Mouse (Mus musculus) NIH3T3 (cell line): ENCODE measurements around the gene Zfp882.
A peak's percentile ranks its signal among the peaks of the same experiment; 100 is the strongest.
"Not testable (repeated sequence)": the region's sequence is repeated elsewhere in the genome, so short reads cannot be mapped to it uniquely, and the experiment has no call there.

Experiments
- DNase-seq: peaks from one replicate; pipeline ENCODE4 v3.0.0-alpha.2; 2012; ENCODE audit warnings: low read depth

Zfp882 gene

DNA sequence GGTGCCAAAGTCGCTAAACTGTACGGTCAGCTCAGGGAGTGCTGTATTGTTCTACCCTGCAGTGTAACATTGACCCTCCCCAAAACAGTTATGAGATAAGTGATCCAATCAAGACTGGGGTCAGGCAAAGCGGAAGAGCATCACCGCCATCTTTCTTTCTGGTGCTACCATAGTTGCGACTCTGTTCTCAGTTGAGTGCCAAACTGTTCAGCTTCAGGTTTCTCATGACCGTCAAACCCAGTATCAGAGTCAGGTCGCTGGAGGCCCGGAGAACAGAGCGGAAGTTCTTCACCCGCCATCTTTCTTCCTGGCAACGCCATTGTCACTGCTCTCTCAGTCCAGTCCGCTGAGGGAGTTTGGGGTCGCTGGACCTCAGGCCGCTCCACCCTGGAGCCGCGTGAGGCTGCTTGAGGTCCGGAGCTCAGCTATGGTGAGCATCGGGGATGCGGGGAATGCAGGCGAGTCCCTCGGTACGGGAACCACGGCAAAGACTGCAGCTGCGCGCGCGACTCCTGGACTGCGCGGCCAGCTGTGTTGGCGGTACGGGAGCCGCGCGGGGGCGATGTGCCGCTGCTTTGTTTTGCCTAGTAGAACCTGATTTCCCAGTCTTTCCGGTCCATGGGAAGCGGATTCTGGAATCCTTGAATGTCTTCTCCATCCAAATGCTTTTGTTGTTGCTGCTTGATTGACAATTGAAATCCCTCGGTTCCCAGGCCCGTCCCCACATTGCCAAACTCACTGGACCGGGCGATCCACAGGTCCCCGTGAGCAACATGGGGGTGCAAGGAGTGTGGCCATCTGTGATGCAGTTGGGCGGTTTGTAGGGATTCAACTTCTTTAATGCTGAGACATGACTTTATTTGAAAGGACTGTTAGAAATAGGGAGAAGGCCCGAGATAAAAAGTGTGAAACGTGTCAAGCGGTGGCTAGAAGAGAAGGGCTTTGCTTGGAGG lies at the start of gene Zfp882, which contains the start of gene Zfp617:
Gene Zfp882 (plus strand): TSS at position 300 of the 953 bp plus-strand sequence.
Gene Zfp617 (plus strand): TSS at position 327 of the 953 bp plus-strand sequence.
- peak; percentile 91 for DNase-seq

GRCm38 (mm10) chr8:71861551-71861950 lies 46.9 kb upstream of the Zfp882 start:
- not testable (repeated sequence) for DNase-seq

- DNase-seq: not testable (repeated sequence)
These were observed 46.4 kb upstream of the Zfp882 start for GRCm38 (mm10) chr8:71862038-71862437.

DNA sequence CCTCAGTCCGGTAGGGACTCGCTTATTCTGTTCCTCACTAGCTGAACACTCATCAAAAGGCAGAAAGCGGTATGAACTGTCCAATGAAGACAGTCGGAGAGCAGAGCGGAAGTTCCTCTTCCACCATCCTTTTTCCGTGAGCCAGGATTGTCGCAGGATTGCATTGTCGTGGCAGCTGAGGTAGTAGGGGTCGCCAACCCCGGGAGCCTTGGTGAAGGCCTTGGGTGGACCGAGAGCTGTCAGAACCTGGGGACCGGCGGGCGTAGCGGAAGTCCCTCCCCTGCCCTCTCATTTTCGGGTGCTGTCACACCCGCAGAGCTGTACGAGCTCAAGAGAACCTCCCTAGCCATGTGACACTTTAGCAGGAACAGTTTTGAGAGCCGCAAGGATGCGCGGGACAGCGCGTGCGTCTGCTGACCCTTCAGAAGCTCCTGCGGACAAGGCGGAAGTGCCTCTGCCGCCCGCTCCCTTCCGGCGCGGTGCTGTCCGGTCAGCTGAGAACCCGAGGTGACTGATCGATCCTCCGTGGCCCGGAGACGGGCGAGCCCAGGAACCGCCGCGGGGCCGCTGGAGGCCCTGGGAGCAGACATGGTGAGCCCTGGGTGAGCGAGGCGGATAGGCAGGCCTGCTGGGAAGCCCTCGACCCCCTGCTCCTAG lies 26.7 kb upstream of the Zfp882 start, which contains the start of gene Zfp709:
Gene Zfp709 (plus strand): TSS at position 402 of the 657 bp plus-strand sequence.
- DNase-seq: peak; percentile 77

- DNase-seq: not testable (repeated sequence)
These were observed 7.7 kb upstream of the Zfp882 start for GRCm38 (mm10) chr8:71900666-71901065.

DNA sequence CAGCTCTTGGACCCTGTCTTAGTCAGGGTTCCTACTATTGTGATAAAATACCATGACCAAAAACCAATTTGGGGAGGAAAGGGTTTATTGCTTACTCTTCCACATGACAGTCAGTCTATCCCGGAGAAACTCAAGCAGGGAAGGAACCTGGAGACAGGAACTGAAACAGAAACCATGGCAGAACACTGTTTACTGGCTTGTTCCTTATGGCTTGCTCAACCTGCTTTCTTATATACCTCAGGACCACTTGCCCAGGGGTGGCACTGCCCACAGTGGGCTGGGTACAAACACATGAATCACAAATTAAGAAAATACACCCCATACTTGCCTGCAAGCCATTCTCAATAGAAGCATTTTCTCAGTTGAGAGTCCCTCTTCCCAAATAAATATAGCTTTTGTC lies 5.3 kb upstream of the Zfp882 start:
- DNase-seq: not testable (repeated sequence)

DNA sequence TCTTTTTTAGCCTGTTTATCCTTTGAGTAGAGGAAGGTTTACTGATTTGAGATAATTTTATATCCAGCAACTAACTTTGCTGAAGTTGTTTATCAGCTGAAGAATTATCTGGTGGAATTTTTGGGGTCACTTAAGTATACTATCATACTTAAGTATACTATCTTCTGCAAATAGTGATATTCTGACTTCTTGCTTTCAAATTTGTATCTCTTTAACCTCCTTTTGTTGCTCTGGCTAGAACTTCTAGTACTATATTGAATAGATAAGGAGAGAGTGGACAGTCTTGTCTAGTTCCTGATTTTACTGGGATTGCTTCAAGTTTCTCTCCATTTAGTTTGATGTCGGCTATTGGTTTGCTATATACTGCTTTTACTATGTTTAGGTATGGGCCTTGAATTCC lies 1.6 kb upstream of the Zfp882 start:
- DNase-seq: no peak

DNA sequence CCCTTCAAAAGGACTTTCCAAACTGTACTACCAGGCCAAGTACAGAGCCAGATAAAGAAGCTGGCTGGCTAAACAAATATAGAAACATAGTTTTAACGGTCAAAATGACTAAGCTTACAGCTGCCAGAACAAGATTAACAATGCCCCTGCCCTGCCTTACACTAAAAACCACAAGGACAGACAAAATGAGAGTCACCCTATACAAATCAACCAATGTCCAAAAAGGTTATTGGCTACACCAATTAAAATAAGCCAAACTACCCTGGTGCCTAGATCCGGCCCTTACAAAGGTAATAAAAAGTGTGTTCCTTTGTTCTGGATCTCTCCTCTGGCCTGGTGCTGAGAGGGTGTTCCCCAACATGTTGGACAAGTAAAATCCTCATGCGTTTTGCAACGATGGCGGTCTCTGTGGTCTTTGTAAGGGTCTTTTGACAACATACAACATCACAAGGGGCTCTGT lies 580 bp upstream of the Zfp882 start:
- no peak for DNase-seq

GRCm38 (mm10) chr8:71912286-71912685 lies 3.9 kb downstream of the Zfp882 start:
- DNase-seq: no peak

DNA sequence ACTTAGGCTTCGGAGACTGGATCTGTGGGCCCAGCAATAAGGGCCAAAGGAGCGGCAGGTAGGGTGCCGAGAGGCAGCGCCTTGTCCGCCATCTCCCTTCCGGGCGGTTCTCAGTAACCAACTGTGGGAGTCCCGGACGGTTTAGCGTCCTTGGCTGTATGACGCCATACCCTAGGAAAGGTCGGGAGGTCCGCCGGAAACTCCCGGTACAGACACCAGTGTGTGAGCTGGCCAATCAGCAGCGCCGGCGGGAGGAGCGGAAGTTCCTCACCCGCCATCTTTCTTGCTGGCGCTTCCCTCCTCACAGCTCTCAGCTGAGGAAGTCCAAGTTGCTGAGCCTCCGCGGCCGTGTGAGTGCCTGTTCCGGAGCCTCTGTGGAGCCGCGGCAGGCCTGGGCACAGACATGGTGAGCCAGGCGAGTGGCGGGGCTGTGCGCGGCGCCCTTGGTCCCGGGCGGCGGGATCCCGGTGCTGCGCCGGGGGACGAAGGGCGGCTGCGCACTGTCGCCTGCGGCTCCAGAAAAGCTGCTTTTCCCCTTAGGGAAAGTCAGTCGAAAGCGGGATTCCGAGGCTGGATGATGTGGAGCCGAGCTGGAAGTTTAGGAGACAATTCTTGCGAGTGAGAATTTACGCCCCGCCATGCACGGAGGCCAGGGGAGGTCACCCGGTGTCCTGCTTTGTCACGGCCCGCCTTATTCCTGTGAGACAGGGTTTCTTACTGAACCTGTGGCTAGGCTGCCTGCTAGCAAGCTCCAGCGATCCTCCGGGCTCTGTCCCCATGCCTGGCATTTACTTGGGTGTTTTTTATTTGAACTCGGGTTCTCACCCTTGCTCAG lies 14.4 kb downstream of the Zfp882 start:
- peak; percentile 97 for DNase-seq

GRCm38 (mm10) chr8:71925791-71926190 lies 17.4 kb downstream of the Zfp882 start:
- DNase-seq: no peak

DNA sequence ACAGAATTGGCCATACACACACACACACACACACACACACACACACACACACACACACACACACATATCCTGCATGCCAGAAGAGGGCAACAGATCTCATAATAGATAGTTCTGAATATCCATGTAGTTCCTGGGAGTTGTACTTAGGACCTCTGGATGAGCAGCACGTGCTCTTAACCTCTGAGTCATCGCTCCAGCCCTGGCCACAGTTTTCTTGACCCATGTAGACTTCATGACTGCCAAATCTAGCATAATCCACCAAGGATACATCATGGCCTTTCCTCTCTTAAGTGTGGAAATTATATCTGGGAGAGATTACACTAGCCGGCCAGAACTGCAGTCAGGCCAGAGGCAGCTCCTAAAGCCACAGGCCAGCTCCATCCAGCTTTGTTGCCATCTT lies 18.1 kb downstream of the Zfp882 start:
- DNase-seq: peak; percentile 14

DNA sequence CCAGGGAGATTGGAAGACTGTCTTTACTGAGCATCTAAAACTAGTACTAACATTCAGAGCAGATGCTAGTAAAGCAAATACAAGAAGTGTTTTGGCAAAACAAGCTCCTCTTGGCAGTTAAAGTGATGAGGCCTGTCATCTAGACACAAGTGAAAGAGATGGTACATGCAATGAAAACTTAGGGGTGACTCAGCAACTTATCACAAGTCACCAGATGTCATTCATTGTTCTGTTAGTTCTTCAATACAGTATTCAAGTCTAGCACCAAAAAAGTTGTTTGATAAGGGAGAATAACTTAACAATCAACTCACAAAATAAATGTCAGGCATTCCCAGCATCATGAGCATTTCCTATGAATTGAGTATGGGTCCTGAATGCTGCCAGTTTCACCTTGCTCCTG lies 19.4 kb downstream of the Zfp882 start:
- DNase-seq: no peak

GRCm38 (mm10) chr8:71938037-71938436 lies 29.6 kb downstream of the Zfp882 start:
- not testable (repeated sequence) for DNase-seq

DNA sequence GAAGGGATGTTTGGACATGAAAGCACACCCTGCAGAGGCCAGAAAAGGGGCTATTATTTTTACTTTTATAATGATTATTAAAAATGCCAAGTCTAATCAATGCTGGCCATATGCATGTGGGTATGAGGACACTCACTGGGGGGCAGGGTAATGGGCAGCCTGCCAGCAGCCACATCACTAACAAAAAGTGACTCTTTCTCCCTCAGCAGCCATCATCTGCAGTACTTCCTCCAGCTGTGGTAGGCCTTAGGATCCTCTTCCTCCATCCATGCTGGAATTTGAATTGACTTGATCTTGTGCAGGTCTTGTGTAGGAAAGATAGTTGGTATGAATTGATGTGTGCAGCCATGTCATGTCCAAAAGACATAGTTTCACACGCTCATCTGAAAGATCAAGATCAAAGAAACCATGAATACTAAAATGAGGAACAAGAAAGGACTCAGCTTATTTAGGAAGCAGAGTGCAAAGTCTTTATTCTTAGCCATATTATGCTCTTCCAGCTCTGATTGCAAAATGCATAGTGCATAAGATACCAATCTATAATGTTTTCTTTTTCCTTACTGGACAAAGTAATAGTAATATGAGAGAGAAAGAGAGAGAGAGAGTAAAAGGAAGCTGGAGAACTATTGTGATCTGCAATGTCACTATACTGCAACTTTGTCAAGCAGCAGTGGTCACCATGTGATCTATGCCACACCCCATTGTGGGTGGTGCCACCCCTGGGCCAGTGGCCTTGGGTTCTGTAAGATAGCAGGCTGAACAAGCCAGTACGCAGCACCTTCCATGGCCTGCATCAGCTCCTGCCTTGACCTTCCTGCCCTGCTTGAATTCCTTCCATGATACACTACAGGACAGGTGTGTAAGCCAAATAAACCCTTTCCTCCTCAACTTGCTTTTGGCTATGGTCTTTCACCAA lies 32.1 kb downstream of the Zfp882 start:
- DNase-seq: no peak

DNA sequence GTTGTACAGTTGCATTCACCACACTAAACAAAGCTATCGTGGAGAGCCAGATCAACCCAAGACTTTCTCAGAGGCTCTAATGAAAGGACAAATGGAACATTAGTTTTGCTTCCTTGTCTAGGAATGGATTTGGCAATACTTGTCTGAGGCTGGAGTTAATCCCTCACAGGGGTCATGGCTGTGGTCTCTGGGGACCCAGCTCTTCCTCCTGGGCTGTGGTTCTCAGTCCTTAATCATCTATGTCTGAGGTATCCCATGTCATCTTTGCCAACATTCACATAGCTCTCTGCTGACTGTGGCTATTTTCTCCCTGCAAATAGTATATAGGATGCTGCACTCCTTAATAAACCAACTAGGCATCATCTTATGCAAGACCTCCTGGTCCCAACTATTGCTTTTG lies 33.4 kb downstream of the Zfp882 start:
- peak; percentile 32 for DNase-seq

DNA sequence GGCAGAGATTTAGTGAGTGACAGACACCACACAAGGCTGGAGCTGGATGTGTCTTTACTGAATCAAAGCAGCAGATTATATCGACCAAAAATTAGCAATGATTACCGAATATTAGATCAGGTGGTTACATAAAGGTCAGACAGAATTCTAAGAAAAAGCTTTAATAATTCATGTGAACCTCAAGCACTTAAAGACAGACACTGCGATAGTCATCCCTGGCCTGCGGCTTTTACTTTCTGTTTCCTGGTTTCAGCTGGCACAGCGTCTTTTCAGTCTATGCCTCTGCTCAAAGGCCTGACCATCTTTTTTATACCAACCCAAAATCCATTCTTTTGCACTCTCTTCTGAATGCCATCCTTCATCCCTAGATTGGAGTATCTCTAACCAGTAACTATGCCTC lies 40.2 kb downstream of the Zfp882 start:
- no peak for DNase-seq

- DNase-seq: peak; percentile 99
These were observed 42.2 kb downstream of the Zfp882 start, which contains the start of gene Zfp961 for GRCm38 (mm10) chr8:71950482-71951221. Gene Zfp961, plus strand, starts transcription at chr8:71951038.

DNA sequence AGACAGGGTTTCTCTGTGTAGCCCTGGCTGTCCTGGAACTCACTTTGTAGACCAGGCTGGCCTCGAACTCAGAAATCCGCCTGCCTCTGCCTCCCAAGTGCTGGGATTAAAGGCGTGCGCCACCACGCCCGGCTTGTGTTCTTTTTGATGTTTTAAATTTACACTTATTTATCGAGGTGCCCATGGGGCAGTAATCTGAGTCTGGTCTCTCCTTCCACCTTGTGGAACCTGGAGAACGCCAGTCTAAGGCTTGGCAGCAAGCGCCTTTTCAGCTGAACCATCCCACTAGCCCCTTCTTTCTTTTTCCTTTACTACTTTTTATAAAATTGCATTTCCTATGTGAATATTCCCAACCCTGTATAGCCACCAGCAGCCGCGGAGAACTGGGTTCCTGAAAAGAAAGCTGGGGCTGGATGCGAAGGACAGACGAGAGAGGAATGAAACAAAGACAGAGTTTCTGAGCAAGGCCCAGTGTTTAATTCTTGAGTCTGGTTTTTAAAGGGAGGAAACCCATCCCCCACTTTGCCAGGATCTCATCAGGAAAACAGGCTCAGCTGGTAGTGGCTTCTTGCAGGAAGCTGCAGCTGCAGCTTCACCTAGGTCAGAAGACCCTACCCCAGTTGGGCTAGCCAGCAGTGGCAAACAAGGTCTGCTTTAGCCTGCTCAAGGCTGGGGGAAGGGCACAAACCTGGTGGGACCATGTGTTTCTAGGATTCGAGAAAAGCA lies 43.2 kb downstream of the Zfp882 start:
- DNase-seq: peak; percentile 27
